Mouse (Mus musculus) spleen, adult 2 months (tissue): Measurements from ENCODE around the gene Marc1.

ENCODE experiments used
- CTCF ChIP-seq: fragments of 200-500 bp; IDR thresholded peaks from 2 replicates; pipeline ENCODE4 v1.5.1; 2011; ENCODE audit warnings: mild to moderate bottlenecking, inconsistent platforms; ENCODE audit not compliant: insufficient read depth, insufficient read length, insufficient replicate concordance; ENCODE audit errors: extremely low read depth
- POLR2A ChIP-seq: fragments of 200-500 bp; IDR thresholded peaks from 2 replicates; pipeline ENCODE4 v1.6.1; 2011; ENCODE audit warnings: low read depth, low read length, inconsistent platforms

- TF ChIP-seq CTCF = no peak
- TF ChIP-seq POLR2A = no peak
These were observed 11.6 kb upstream of the Marc1 start for GRCm38 (mm10) chr1:184822678-184823077.
